Mouse (Mus musculus) heart, adult 2 months (tissue): ENCODE measurements around the gene Tshr.

Experiments used
- EP300 ChIP-seq: fragments of 200-500 bp; IDR thresholded peaks from 2 replicates; pipeline ENCODE4 v1.6.1; 2011; ENCODE audit warnings: low read depth, low read length, control low read depth; ENCODE audit not compliant: insufficient read depth
- POLR2A ChIP-seq: fragments of 200-500 bp; IDR thresholded peaks from 2 replicates; pipeline ENCODE4 v1.6.1; 2011; ENCODE audit warnings: mild to moderate bottlenecking, low read depth, low read length, control low read depth; ENCODE audit not compliant: insufficient read depth

DNA sequence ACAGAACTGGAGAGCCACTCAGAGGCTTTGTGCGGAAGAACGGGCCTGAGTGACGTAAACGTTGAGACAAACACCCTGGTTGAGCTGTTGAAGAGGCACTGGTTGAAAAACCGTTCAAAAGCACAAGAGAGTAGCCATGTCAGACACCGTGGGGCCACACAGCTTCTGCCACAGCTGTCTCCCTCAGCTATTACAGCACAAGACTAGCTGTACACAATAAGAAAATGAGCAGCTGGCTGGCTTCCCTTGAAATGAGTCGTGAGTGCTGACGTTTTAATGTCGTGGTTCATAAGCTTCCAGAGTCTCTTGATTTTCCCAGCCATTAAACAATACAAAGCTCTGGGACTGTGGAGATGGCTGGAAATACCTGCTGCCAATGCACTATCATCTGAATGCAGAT lies 165.1 kb downstream of the Tshr start:
- TF ChIP-seq EP300 (no peak), POLR2A (no peak)
